Mouse (Mus musculus) adrenal gland, postnatal 25 days (tissue): Measurements from ENCODE around the gene Get4. TPM values are rescaled to one million over a fixed set of nuclear protein-coding genes. Genes with fewer than 3 reads are reported as not detected.

Experiments
- DNase-seq: peaks from one replicate; pipeline ENCODE4 v3.0.0; 2021; ENCODE audit warnings: mixed read lengths
- total RNA-seq: library from RNA; stranded (reverse); gene quantifications from 2 replicates; pipeline ENCODE4 v1.2.3, GENCODE M21; 2021

Gene Get4
- total RNA-seq, 1 experiment from 2014 or later = 104 TPM

- no peak for DNase-seq
Measured at GRCm38 (mm10) chr5:139283460-139284180, 31.5 kb downstream of the Get4 start.

- DNase-seq = no peak
Measured at GRCm38 (mm10) chr5:139285383-139286067, 33.4 kb downstream of the Get4 start.

- DNase-seq = no peak
Measured at GRCm38 (mm10) chr5:139286142-139286941, 34.2 kb downstream of the Get4 start.

GRCm38 (mm10) chr5:139287099-139287498, 35.0 kb downstream of the Get4 start:
- DNase-seq = no peak

GRCm38 (mm10) chr5:139287787-139288186, 35.7 kb downstream of the Get4 start:
- no peak for DNase-seq

GRCm38 (mm10) chr5:139288591-139288990, 36.5 kb downstream of the Get4 start:
- DNase-seq = no peak

GRCm38 (mm10) chr5:139290467-139291259, 38.5 kb downstream of the Get4 start:
- DNase-seq = no peak

- no peak for DNase-seq
Measured at GRCm38 (mm10) chr5:139291811-139292560, 39.9 kb downstream of the Get4 start.

- no peak for DNase-seq
Measured at GRCm38 (mm10) chr5:139294089-139294488, 42.0 kb downstream of the Get4 start.

- no peak for DNase-seq
Measured at GRCm38 (mm10) chr5:139297092-139297491, 45.0 kb downstream of the Get4 start.

GRCm38 (mm10) chr5:139297745-139298144, 45.6 kb downstream of the Get4 start:
- no peak for DNase-seq

- no peak for DNase-seq
Measured at GRCm38 (mm10) chr5:139302101-139302500, 50.0 kb downstream of the Get4 start.

- no peak for DNase-seq
Measured at GRCm38 (mm10) chr5:139303646-139304061, 51.5 kb downstream of the Get4 start.

- no peak for DNase-seq
Measured at GRCm38 (mm10) chr5:139309946-139310345, 57.8 kb downstream of the Get4 start.

GRCm38 (mm10) chr5:139310477-139310876, 58.4 kb downstream of the Get4 start:
- no peak for DNase-seq

GRCm38 (mm10) chr5:139311822-139312221, 59.7 kb downstream of the Get4 start:
- peak; percentile 44 for DNase-seq

GRCm38 (mm10) chr5:139313536-139313935, 61.4 kb downstream of the Get4 start:
- DNase-seq = no peak

- DNase-seq = no peak
Measured at GRCm38 (mm10) chr5:139314941-139315642, 63.0 kb downstream of the Get4 start.

- DNase-seq = no peak
Measured at GRCm38 (mm10) chr5:139316982-139317675, 65.0 kb downstream of the Get4 start.
